8 mouse cellular contexts compared by ENCODE assay signal in the genomic region with DNA sequence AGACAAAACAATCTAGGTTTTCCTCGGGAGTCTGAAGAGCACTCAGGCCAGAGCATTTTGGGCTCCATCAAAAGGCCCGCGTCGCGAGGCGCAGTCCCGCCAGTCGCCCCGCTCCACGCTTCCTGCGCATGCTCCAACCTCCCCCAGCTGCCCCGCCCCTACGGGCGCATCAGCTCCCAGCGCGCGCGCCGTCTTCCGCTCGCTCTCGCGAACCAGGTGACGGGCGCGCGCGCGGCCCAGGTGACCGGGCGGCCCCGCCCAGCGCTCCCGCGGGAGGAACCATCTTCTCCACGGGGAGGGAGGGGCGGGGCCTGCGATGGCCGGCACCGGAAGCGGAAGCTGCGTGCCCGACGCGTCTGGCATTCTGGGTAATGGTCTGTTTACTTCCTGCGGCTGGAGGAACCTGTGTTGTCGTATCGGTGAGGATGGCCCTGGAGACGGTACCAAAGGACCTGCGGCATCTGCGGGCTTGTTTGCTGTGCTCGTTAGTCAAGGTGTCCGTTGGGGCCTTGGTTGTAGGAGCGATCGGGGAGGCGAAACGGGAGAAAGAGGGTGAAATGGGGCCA. TPM values are rescaled to one million over a fixed set of nuclear protein-coding genes. Genes with fewer than 3 reads are reported as not detected.
A peak's percentile ranks its signal among the peaks of the same experiment; 100 is the strongest.
DNase-seq lines count a peak whose midpoint lies in the region; ATAC-seq lines count a peak whose summit lies in the region.

A gene (plus strand): TSS at position 378 of the 566 bp plus-strand sequence.

- peak within 1 kb of the TSS; percentile 87 for H3K9ac ChIP-seq in heart, embryonic 14.5 days (ENCODE audit: low read length)
- H3K9ac ChIP-seq in liver, embryonic 15.5 days, result peak within 1 kb of the TSS; percentile 88
- peak within 1 kb of the TSS; percentile 83 for H3K9ac ChIP-seq in neural tube, embryonic 12.5 days

- peak within 1 kb of the TSS; percentile 70 to 87 for H3K27ac ChIP-seq in heart, embryonic 14.5 days (replicated peaks in 1 of 2; ENCODE audit: control insufficient read depth in 1 of 2, insufficient read depth in 1 of 2, low read depth in 2 of 2, low read length in 2 of 2)
- peak within 1 kb of the TSS; percentile 95 for H3K27ac ChIP-seq in liver, embryonic 15.5 days (replicated peaks)
- no peak within 1 kb of the TSS for H3K27ac ChIP-seq in neural tube, embryonic 12.5 days

- WGBS in heart, embryonic 14.5 days, result under 1% methylated on average over 57 of the region's 57 CpGs
- WGBS in liver, embryonic 15.5 days (ENCODE audit: insufficient replicate concordance), result under 1% methylated on average over 57 of the region's 57 CpGs
- under 1% methylated on average over 57 of the region's 57 CpGs for WGBS in neural tube, embryonic 12.5 days

- peaks cover 32% of the 10 kb centered on the region for H3K36me3 ChIP-seq in heart, embryonic 14.5 days (ENCODE audit: control insufficient read depth, insufficient read depth, low read length)
- H3K36me3 ChIP-seq in liver, embryonic 15.5 days (replicated peaks), result peaks cover 59% of the 10 kb centered on the region
- H3K36me3 ChIP-seq in neural tube, embryonic 12.5 days, result peaks cover 26% of the 10 kb centered on the region

- peak within 1 kb of the TSS; percentile 98 for H3K4me2 ChIP-seq in heart, embryonic 14.5 days (ENCODE audit: low read length)
- H3K4me2 ChIP-seq in liver, embryonic 15.5 days, result peak within 1 kb of the TSS; percentile 88
- H3K4me2 ChIP-seq in neural tube, embryonic 12.5 days (replicated peaks), result peak within 1 kb of the TSS; percentile 98

- ATAC-seq in heart, embryonic 14.5 days (ENCODE audit: insufficient number of reproducible peaks, insufficient read depth, low FRiP score, low read depth), result peak; percentile 89
- ATAC-seq in liver, embryonic 15.5 days (ENCODE audit: insufficient read depth), result peak; percentile 90
- peak; percentile 96 for ATAC-seq in neural tube, embryonic 12.5 days (ENCODE audit: low FRiP score, low read depth)

- H3K27me3 ChIP-seq in heart, embryonic 14.5 days (ENCODE audit: control insufficient read depth, insufficient read depth, low read length), result no peaks in the 10 kb centered on the region
- no peaks in the 10 kb centered on the region for H3K27me3 ChIP-seq in liver, embryonic 15.5 days
- H3K27me3 ChIP-seq in neural tube, embryonic 12.5 days (replicated peaks), result 0 out of 2 replicates have a peak, but pooled peaks cover 7% of the 10 kb centered on the region

- no peaks in the 10 kb centered on the region for H3K9me3 ChIP-seq in heart, embryonic 14.5 days (ENCODE audit: control insufficient read depth, low read length)
- H3K9me3 ChIP-seq in liver, embryonic 15.5 days (replicated peaks), result no peaks in the 10 kb centered on the region
- no peaks in the 10 kb centered on the region for H3K9me3 ChIP-seq in neural tube, embryonic 12.5 days

- H3K4me3 ChIP-seq in heart, embryonic 14.5 days (ENCODE audit: control insufficient read depth in 1 of 2, insufficient read depth in 1 of 2, low read depth in 1 of 2, low read length in 2 of 2), result peak within 1 kb of the TSS; percentile 85 to 89
- peak within 1 kb of the TSS; percentile 87 for H3K4me3 ChIP-seq in liver, embryonic 15.5 days (replicated peaks)
- H3K4me3 ChIP-seq in neural tube, embryonic 12.5 days, result peak within 1 kb of the TSS; percentile 79

- H3K4me1 ChIP-seq in heart, embryonic 14.5 days (ENCODE audit: control insufficient read depth in 2 of 2, insufficient read depth in 2 of 2, low read length in 2 of 2), result peaks cover 7 to 14% of the 10 kb centered on the region in 2 experiments
- H3K4me1 ChIP-seq in liver, embryonic 15.5 days (replicated peaks), result peaks cover 68% of the 10 kb centered on the region
- peaks cover 17% of the 10 kb centered on the region; the same call in 1 of the 2 replicates for H3K4me1 ChIP-seq in neural tube, embryonic 12.5 days

- DNase-seq in CD8-positive naive resting alpha-beta T cell, adult 2 months (ENCODE audit: low read depth in 2 of 2, low spot score in 2 of 2), result peak; percentile 97 to 98
- peak; percentile 94 for DNase-seq in c-Kit-negative CD71-positive TER-119-positive erythroid progenitor cells, embryonic 14.5 days (ENCODE audit: low read depth, low spot score)
- DNase-seq in fibroblast of lung, adult 2 months (ENCODE audit: low read depth), result peak; percentile 78
- DNase-seq in kidney, postnatal 14 days, result peak; percentile 98
- peak; percentile 93 for DNase-seq in telencephalon, adult 2 months (ENCODE audit: low read depth, low spot score)

RNA-seq across cellular contexts. Expression of the gene that starts here (rescaled TPM):
- polyA plus RNA-seq in heart, embryonic 14.5 days (2014; fragmentation: Nextera tagmentation; extraction: Ambion mirVana), result 116 and 124 TPM in 2 replicates
- polyA plus RNA-seq in liver, embryonic 15.5 days (2015; fragmentation: Nextera tagmentation; extraction: Ambion mirVana), result 177 and 195 TPM in 2 replicates
- polyA plus RNA-seq in neural tube, embryonic 12.5 days (2016; fragmentation: Nextera tagmentation; extraction: Ambion mirVana), result 149 TPM in 2 replicates
